Mouse (Mus musculus) liver, adult 2 months (tissue): ENCODE measurements at regions not wholly inside any gene's neighbourhood (a gene's known extent, or its start where the extent isn't known, plus 50 kb on each side); places are given as distances from the start of the nearest gene placed in this dataset.

Source experiments
- DNase-seq: peaks from one replicate; pipeline ENCODE4 v3.0.0-alpha.2; 2011; ENCODE audit warnings: low read depth, low spot score; ENCODE audit errors: extremely low read depth
- H3K27ac ChIP-seq: fragments of 200-500 bp; replicated peaks from 2 replicates; pipeline ENCODE4 v1.5.1; 2012; ENCODE audit warnings: low read depth, mild to moderate bottlenecking, control low read depth, inconsistent platforms, low read length; ENCODE audit not compliant: insufficient read depth
- H3K27me3 ChIP-seq: fragments of 200-500 bp; 2 replicates; pipeline ENCODE4 v1.6.1; 2012; ENCODE audit warnings: mild to moderate bottlenecking, moderate library complexity, low read length, inconsistent platforms; ENCODE audit not compliant: control insufficient read depth, insufficient read depth
- H3K36me3 ChIP-seq: fragments of 200-500 bp; 2 replicates; pipeline ENCODE4 v1.6.1; 2012; ENCODE audit warnings: low read length, inconsistent platforms; ENCODE audit not compliant: control insufficient read depth, insufficient read depth
- H3K4me1 ChIP-seq: fragments of 200-500 bp; 2 replicates; pipeline ENCODE4 v1.6.1; 2011; ENCODE audit warnings: low read length; ENCODE audit not compliant: control insufficient read depth, insufficient read depth
- H3K4me3 ChIP-seq: fragments of 200-500 bp; 2 replicates; pipeline ENCODE4 v1.5.1; 2011; ENCODE audit warnings: low read depth, mild to moderate bottlenecking, control low read depth, low read length, moderate library complexity; ENCODE audit not compliant: insufficient read depth
- H3K79me2 ChIP-seq: fragments of 200-500 bp; 2 replicates; pipeline ENCODE4 v1.6.1; 2012; ENCODE audit warnings: inconsistent platforms, mild to moderate bottlenecking, low read length, moderate library complexity; ENCODE audit not compliant: control insufficient read depth, insufficient read depth
- H3K9ac ChIP-seq: fragments of 200-500 bp; 2 replicates; pipeline ENCODE4 v1.6.1; 2012; ENCODE audit warnings: low read depth, mild to moderate bottlenecking, control low read depth, inconsistent platforms, low read length
- CTCF ChIP-seq: fragments of 200-500 bp; IDR thresholded peaks from 2 replicates; pipeline ENCODE4 v1.5.1; 2011; ENCODE audit warnings: low read depth, low read length, control low read depth
- POLR2A ChIP-seq: fragments of 200-500 bp; IDR thresholded peaks from 2 replicates; pipeline ENCODE4 v1.6.1; 2011; ENCODE audit warnings: low read length, control low read depth; ENCODE audit not compliant: insufficient read depth; ENCODE audit errors: extremely low read depth
- WGBS: fragments of 180-500 bp; shearing (Covaris S2); methylation state at CpG from one replicate; pipeline ENCODE4 v1.1.7; 2018; 5-methylcytosine and 5-hydroxymethylcytosine counted together

DNA sequence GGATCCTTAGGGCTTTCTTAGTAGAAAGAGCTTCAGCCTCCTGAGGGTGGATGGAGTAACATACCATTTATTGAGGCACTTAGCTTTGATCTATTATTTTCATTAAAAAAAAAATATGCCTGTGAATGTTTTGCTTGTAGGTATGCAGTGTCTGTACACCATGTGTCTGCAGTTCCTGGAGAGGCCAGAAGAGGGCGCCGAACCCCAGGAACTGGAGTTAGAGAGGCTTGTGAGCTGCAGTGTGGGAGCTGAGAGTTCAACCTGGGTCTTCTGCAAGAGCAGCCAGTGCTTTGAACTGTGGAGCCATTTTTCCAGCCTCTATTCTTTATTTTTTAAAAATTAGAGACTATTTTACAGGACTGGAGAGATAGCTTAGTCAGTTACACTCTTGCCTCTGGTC, 83.2 kb downstream of the Syf2 start:
- Histone ChIP-seq H3K36me3 (no peaks in the 10 kb centered on the region), H3K27ac (no peak overlapping the region), H3K4me3 (no peak overlapping the region), H3K9ac (no peak overlapping the region), H3K79me2 (no peaks in the 10 kb centered on the region), H3K4me1 (no peaks in the 10 kb centered on the region), H3K27me3 (0 out of 2 replicates have a peak, but pooled peaks cover 2% of the 10 kb centered on the region)
- 52% methylated on average over 2 of the region's 2 CpGs for WGBS
- TF ChIP-seq CTCF: peak; percentile 31; the same call in 1 of the 2 replicates
- TF ChIP-seq POLR2A: no peak
- no peak for DNase-seq

DNA sequence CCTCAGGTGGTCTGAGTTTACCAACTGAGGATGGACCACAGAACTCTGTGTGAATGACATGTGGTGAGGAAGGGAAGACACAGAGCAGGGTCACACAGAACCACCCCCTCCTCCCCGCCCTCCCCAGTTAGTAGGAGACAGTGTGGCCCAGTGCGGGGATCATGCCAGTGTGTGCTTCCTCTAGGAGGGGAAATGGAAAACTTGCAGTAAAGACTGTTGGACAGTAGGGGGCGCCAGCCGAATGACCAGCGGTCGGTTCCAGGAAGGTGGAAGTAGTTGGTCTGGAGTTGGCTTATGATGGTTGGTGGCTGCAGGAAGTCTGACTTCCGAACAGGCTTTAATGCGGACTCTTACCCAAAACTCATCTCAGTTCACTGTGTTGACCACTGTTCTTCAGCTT, 87.3 kb downstream of the Syf2 start:
- no peaks in the 10 kb centered on the region for H3K4me1 ChIP-seq
- H3K27me3 ChIP-seq: 0 out of 2 replicates have a peak, but pooled peaks cover 2% of the 10 kb centered on the region
- peak; percentile 87 for TF ChIP-seq CTCF
- no peak for TF ChIP-seq POLR2A
- no peak for DNase-seq
- H3K36me3 ChIP-seq: no peaks in the 10 kb centered on the region
- H3K4me3 ChIP-seq: no peak overlapping the region
- WGBS: 25% methylated on average over 8 of the region's 8 CpGs
- no peak overlapping the region for H3K9ac ChIP-seq
- H3K79me2 ChIP-seq: no peaks in the 10 kb centered on the region
- H3K27ac ChIP-seq: no peak overlapping the region

- 34% methylated on average over 2 of the region's 2 CpGs for whole genome bisulfite sequencing
Observed at GRCm38 (mm10) chr4:135019120-135019519, 88.4 kb downstream of the Syf2 start.

GRCm38 (mm10) chr4:135020262-135020991, 89.7 kb downstream of the Syf2 start:
- Histone ChIP-seq H3K79me2 (no peaks in the 10 kb centered on the region), H3K36me3 (no peaks in the 10 kb centered on the region), H3K27me3 (no peaks in the 10 kb centered on the region), H3K4me1 (no peaks in the 10 kb centered on the region), H3K9ac (no peak overlapping the region), H3K4me3 (no peak overlapping the region), H3K27ac (no peak overlapping the region)
- TF ChIP-seq POLR2A: no peak
- no peak for TF ChIP-seq CTCF
- DNase-seq: no peak
- WGBS: 88% methylated on average over 8 of the region's 8 CpGs

More at GRCm38 (mm10) chr4:135019120-135019519, 88.4 kb downstream of the Syf2 start:
- no peak for TF ChIP-seq POLR2A
- H3K27me3 ChIP-seq: 0 out of 2 replicates have a peak, but pooled peaks cover 2% of the 10 kb centered on the region
- no peaks in the 10 kb centered on the region for H3K4me1 ChIP-seq
- H3K9ac ChIP-seq: no peak overlapping the region
- H3K27ac ChIP-seq: no peak overlapping the region
- H3K36me3 ChIP-seq: no peaks in the 10 kb centered on the region
- no peaks in the 10 kb centered on the region for H3K79me2 ChIP-seq
- no peak overlapping the region for H3K4me3 ChIP-seq
- DNase-seq: no peak

- Histone ChIP-seq H3K79me2 (no peaks in the 10 kb centered on the region), H3K36me3 (no peaks in the 10 kb centered on the region), H3K9ac (no peak overlapping the region), H3K4me3 (no peak overlapping the region), H3K27ac (no peak overlapping the region), H3K27me3 (no peaks in the 10 kb centered on the region), H3K4me1 (no peaks in the 10 kb centered on the region)
- no peak for TF ChIP-seq POLR2A
- TF ChIP-seq CTCF: peak; percentile 47; the same call in 1 of the 2 replicates
- 93% methylated on average over 5 of the region's 5 CpGs for WGBS
- DNase-seq: no peak
Observed at GRCm38 (mm10) chr4:135023200-135023599, 92.5 kb downstream of the Syf2 start.

GRCm38 (mm10) chr4:135025802-135026201, 94.7 kb upstream of the Runx3 start:
- H3K9ac ChIP-seq: no peak overlapping the region
- TF ChIP-seq CTCF (no peak), POLR2A (no peak)
- H3K27ac ChIP-seq: no peak overlapping the region
- no peaks in the 10 kb centered on the region for H3K79me2 ChIP-seq
- H3K4me1 ChIP-seq: no peaks in the 10 kb centered on the region
- H3K4me3 ChIP-seq: no peak overlapping the region
- H3K27me3 ChIP-seq: no peaks in the 10 kb centered on the region
- no peak for DNase-seq
- H3K36me3 ChIP-seq: no peaks in the 10 kb centered on the region
- 76% methylated on average over 18 of the region's 18 CpGs for WGBS
